Mouse (Mus musculus) gastrocnemius, adult 18-20 months (tissue): ENCODE measurements at regions not wholly inside any gene's neighbourhood (a gene's known extent, or its start where the extent isn't known, plus 50 kb on each side); places are given as distances from the start of the nearest gene placed in this dataset. TPM values are rescaled to one million over a fixed set of nuclear protein-coding genes. Genes with fewer than 3 reads are reported as not detected.

Experiments
- DNase-seq: peaks from one replicate; pipeline ENCODE4 v3.0.0; 2021; ENCODE audit warnings: low spot score
- microRNA-seq: library from miRNA; unstranded; fragments of <30 nt; microRNA quantifications from one replicate; pipeline ENCODE4 v1.2.0, GENCODE M21; 2021

- no peak for DNase-seq
Measured at GRCm38 (mm10) chr8:73645582-73645981, 292.2 kb upstream of the Large1 start.

- DNase-seq = no peak
Measured at GRCm38 (mm10) chr8:73626798-73627197, 273.5 kb upstream of the Large1 start.

- peak; percentile 1 for DNase-seq
Measured at GRCm38 (mm10) chr8:73618946-73619345, 265.6 kb upstream of the Large1 start.

GRCm38 (mm10) chr8:73614631-73615030 lies 261.3 kb upstream of the Large1 start:
- no peak for DNase-seq

- no peak for DNase-seq
Measured at GRCm38 (mm10) chr8:73614106-73614505, 260.8 kb upstream of the Large1 start.

GRCm38 (mm10) chr8:73611583-73611982 lies 258.2 kb upstream of the Large1 start:
- DNase-seq = no peak

GRCm38 (mm10) chr8:73570599-73570998 lies 217.3 kb upstream of the Large1 start:
- DNase-seq = no peak

- no peak for DNase-seq
Measured at GRCm38 (mm10) chr8:73569963-73570362, 216.6 kb upstream of the Large1 start.

Small RNA genes in the stretch of these regions (microRNA-seq; reads per million reads assigned to microRNA genes)
- gene Gm23255 = not detected
